Mouse (Mus musculus) lung, embryonic 16.5 days (tissue): Measurements from ENCODE around the gene Gng3. TPM values are rescaled to one million over a fixed set of nuclear protein-coding genes. Genes with fewer than 3 reads are reported as not detected.
"Not testable (repeated sequence)": the region's sequence is repeated elsewhere in the genome, so short reads cannot be mapped to it uniquely, and the experiment has no call there.

Source experiments
- ATAC-seq: fragments of 200-750 bp; cut with Nextera tagmentation; 2 replicates; pipeline ENCODE4 v1.8.0; 2017; ENCODE audit warnings: low read depth, mild to moderate bottlenecking, moderate library complexity
- H3K27ac ChIP-seq: fragments of 300-500 bp; sonication (generic); 2 replicates; pipeline ENCODE4 v1.5.1; 2014; ENCODE audit warnings: mild to moderate bottlenecking, control low read depth, low read length
- H3K27me3 ChIP-seq: fragments of 300-500 bp; sonication (generic); 2 replicates; pipeline ENCODE4 v1.6.1; 2014; ENCODE audit warnings: low read depth, low read length, mixed read lengths; ENCODE audit not compliant: control insufficient read depth, insufficient read depth
- H3K36me3 ChIP-seq: fragments of 300-500 bp; sonication (generic); 2 replicates; pipeline ENCODE4 v1.6.1; 2014; ENCODE audit warnings: low read length; ENCODE audit not compliant: control insufficient read depth, insufficient read depth
- H3K4me1 ChIP-seq: fragments of 300-500 bp; sonication (generic); replicated peaks from 2 replicates; pipeline ENCODE4 v1.6.1; 2014; ENCODE audit warnings: low read length, mixed read lengths; ENCODE audit not compliant: control insufficient read depth, insufficient read depth
- H3K4me2 ChIP-seq: fragments of 300-500 bp; sonication (generic); 2 replicates; pipeline ENCODE4 v1.6.1; 2014; ENCODE audit warnings: low read depth, low read length, control low read depth
- H3K4me3 ChIP-seq: fragments of 300-500 bp; sonication (generic); 2 replicates; pipeline ENCODE4 v1.5.1; 2014; ENCODE audit warnings: mild to moderate bottlenecking, low read length, control low read depth
- H3K9ac ChIP-seq: fragments of 300-500 bp; sonication (generic); 2 replicates; pipeline ENCODE4 v1.6.1; 2014; ENCODE audit warnings: low read length, control low read depth
- H3K9me3 ChIP-seq: fragments of 300-500 bp; sonication (generic); 2 replicates; pipeline ENCODE4 v1.6.1; 2016; ENCODE audit warnings: low read length; ENCODE audit not compliant: control insufficient read depth
- WGBS: fragments of 180-500 bp; shearing (Covaris S2); extraction: QIAGEN DNeasy Blood & Tissue Kit; methylation state at CpG from one replicate; pipeline ENCODE4 v1.1.7; 2014; 5-methylcytosine and 5-hydroxymethylcytosine counted together
- polyA plus RNA-seq: library from polyadenylated mRNA; unstranded; fragments of >200 nt; fragmentation: Nextera tagmentation; extraction: Ambion mirVana; gene quantifications from 2 replicates; pipeline ENCODE4 v1.2.1, GENCODE M21; 2015

Gene Gng3
- polyA plus RNA-seq, 1 experiment from 2014 or later = 2.8 TPM

GRCm38 (mm10) chr19:8871267-8872186 is 32.5 kb upstream of the Gng3 start, which contains the start of gene Ubxn1:
Ubxn1 (plus strand) TSS chr19:8871496.
- peak within 1 kb of the TSS; percentile 69 for H3K4me2 ChIP-seq
- peaks cover 16% of the 10 kb centered on the region for H3K36me3 ChIP-seq
- peaks cover 10% of the 10 kb centered on the region for H3K4me1 ChIP-seq
- peak within 1 kb of the TSS; percentile 99 for H3K4me3 ChIP-seq
- H3K9ac ChIP-seq = peak within 1 kb of the TSS; percentile 99
- peak within 1 kb of the TSS; percentile 78 for H3K27ac ChIP-seq
- ATAC-seq = peak; percentile 98
- no peaks in the 10 kb centered on the region for H3K9me3 ChIP-seq
- H3K27me3 ChIP-seq = no peaks in the 10 kb centered on the region
- 1% methylated on average over 51 of the region's 59 CpGs for WGBS

DNA sequence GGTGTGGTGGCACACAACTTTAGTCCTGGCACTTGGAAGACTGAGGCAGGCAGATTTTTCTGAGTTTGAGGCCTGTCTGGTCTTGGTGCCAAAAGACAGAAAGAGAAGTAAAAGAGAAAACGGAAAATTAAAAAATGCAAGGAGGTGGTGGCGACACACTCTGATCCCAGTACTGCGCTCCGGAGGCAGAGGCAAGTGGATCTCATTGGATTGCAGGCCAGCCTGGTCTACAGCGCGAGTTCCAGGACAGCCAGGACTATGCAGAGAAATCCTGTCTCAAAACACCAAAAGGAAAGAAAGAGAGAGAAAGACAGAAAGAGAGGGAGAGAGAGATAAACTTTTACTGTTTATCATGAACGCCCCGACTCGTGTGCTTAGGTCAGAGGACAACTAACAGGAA is 31.8 kb upstream of the Gng3 start:
- Histone ChIP-seq H3K4me1 (peaks cover 10% of the 10 kb centered on the region), H3K27me3 (no peaks in the 10 kb centered on the region), H3K27ac (peak overlapping the region; percentile 58), H3K9me3 (no peaks in the 10 kb centered on the region), H3K4me2 (peak overlapping the region; percentile 64), H3K9ac (peak overlapping the region; percentile 99), H3K4me3 (peak overlapping the region; percentile 99), H3K36me3 (peaks cover 14% of the 10 kb centered on the region)
- peak; percentile 31; the same call in 1 of the 2 replicates for ATAC-seq
- 30% methylated on average over 9 of the region's 9 CpGs for WGBS

DNA sequence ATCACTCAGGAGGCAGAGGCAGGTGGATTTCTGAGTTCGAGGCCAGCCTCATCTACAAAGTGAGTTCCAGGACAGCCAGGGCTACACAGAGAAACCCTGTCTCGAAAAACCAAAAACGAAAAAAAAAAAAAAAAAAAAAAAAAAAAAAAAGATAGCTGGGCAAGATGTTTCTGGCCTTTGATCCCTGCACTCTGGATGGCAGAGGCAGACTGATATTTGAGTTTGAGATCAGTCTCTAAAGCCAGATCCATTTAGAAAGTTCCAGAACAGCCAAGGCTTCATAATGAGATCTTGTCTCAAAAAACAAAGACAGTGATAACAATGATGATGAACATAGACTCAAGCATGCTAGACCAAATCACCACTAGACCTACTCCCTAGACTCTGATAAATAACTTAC is 31.4 kb upstream of the Gng3 start:
- Histone ChIP-seq H3K4me2 (peak overlapping the region; percentile 64), H3K4me1 (peaks cover 10% of the 10 kb centered on the region), H3K36me3 (peaks cover 11% of the 10 kb centered on the region), H3K4me3 (peak overlapping the region; percentile 99), H3K9ac (peak overlapping the region; percentile 99; the same call in 1 of the 2 replicates)
- H3K9me3 ChIP-seq, ATAC-seq, H3K27ac ChIP-seq, H3K27me3 ChIP-seq: not testable (repeated sequence)
- 85% methylated on average over 3 of the region's 3 CpGs for WGBS

GRCm38 (mm10) chr19:8864265-8864664 is 25.3 kb upstream of the Gng3 start:
- H3K4me3 ChIP-seq = no peak overlapping the region
- no peaks in the 10 kb centered on the region for H3K9me3 ChIP-seq
- no peaks in the 10 kb centered on the region for H3K36me3 ChIP-seq
- no peak for ATAC-seq
- H3K9ac ChIP-seq = no peak overlapping the region
- H3K4me2 ChIP-seq = no peak overlapping the region
- H3K27me3 ChIP-seq = no peaks in the 10 kb centered on the region
- H3K4me1 ChIP-seq = no peaks in the 10 kb centered on the region
- no peak overlapping the region for H3K27ac ChIP-seq
- 72% methylated on average over 6 of the region's 6 CpGs for WGBS

DNA sequence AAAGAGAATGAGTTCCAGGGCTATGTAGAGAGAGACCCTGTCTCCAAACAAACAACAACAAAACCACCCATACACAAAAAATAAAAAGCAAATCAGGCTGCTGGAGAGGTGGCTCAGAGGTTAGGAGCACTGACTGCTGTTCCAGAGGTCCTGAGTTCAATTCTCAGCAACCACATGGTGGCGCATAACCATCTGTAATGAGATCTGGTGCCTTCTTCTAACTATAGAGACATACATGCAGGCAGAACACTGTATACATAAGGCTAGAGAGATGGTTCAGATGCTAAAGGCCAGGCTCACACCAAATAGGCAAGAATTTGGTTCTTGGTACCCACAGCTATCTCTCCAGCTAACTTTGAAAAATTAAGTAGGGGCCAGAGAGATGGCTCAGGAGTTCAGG is 20.0 kb upstream of the Gng3 start:
- no peak for ATAC-seq

DNA sequence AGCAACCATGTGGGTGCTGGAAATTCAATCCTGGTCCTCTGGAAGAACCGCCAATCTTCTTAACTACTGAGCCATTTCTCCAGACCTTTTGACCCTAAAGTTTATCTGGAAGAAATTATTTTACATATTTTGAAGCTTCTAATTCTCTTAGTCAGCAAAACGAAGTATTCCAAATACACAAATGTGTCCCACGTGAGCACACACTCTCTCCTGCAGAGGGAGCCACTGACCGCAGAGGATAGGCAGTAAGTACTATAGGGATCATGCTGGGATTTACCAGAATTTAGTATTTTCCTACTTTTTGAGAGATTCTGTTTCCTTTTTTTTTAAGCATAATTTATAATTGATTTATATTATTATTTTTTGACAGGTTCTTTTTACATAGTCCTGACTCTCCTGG is 18.7 kb upstream of the Gng3 start:
- Histone ChIP-seq H3K4me2 (no peak overlapping the region), H3K9ac (no peak overlapping the region), H3K27ac (no peak overlapping the region), H3K9me3 (no peaks in the 10 kb centered on the region), H3K4me1 (no peaks in the 10 kb centered on the region), H3K27me3 (no peaks in the 10 kb centered on the region), H3K36me3 (no peaks in the 10 kb centered on the region), H3K4me3 (no peak overlapping the region)
- ATAC-seq = no peak
- 31% methylated on average over 4 of the region's 4 CpGs for WGBS

More for the DNA sequence above, 20.0 kb upstream of the Gng3 start:
- Histone ChIP-seq H3K4me2 (no peak overlapping the region), H3K9ac (no peak overlapping the region), H3K4me1 (no peaks in the 10 kb centered on the region), H3K27ac (no peak overlapping the region), H3K9me3 (no peaks in the 10 kb centered on the region), H3K4me3 (no peak overlapping the region), H3K27me3 (no peaks in the 10 kb centered on the region), H3K36me3 (no peaks in the 10 kb centered on the region)
- WGBS = 16% methylated on average over 1 of the region's 1 CpGs

- WGBS = 78% methylated on average over 3 of the region's 3 CpGs
- H3K4me3 ChIP-seq = no peak overlapping the region
These were observed 14.1 kb upstream of the Gng3 start for GRCm38 (mm10) chr19:8853117-8853516.

GRCm38 (mm10) chr19:8852236-8852928 is 13.4 kb upstream of the Gng3 start:
- no peak overlapping the region for H3K4me3 ChIP-seq
- H3K4me2 ChIP-seq = no peak overlapping the region
- no peaks in the 10 kb centered on the region for H3K4me1 ChIP-seq
- peaks cover 3% of the 10 kb centered on the region; the same call in 1 of the 2 replicates for H3K36me3 ChIP-seq
- WGBS = 47% methylated on average over 10 of the region's 10 CpGs
- H3K9me3 ChIP-seq = no peaks in the 10 kb centered on the region
- no peaks in the 10 kb centered on the region for H3K27me3 ChIP-seq
- no peak overlapping the region for H3K27ac ChIP-seq
- ATAC-seq = peak; percentile 22; the same call in 1 of the 2 replicates
- H3K9ac ChIP-seq = no peak overlapping the region; the same call in 1 of the 2 replicates

More at GRCm38 (mm10) chr19:8853117-8853516, 14.1 kb upstream of the Gng3 start:
- no peaks in the 10 kb centered on the region for H3K36me3 ChIP-seq
- no peaks in the 10 kb centered on the region for H3K4me1 ChIP-seq
- H3K9me3 ChIP-seq = no peaks in the 10 kb centered on the region
- no peak for ATAC-seq
- no peak overlapping the region for H3K9ac ChIP-seq
- H3K27me3 ChIP-seq = no peaks in the 10 kb centered on the region
- no peak overlapping the region for H3K27ac ChIP-seq
- no peak overlapping the region for H3K4me2 ChIP-seq

GRCm38 (mm10) chr19:8851639-8852038 is 12.6 kb upstream of the Gng3 start:
- peak; percentile 40 for ATAC-seq
- 35% methylated on average over 7 of the region's 7 CpGs for WGBS
- no peaks in the 10 kb centered on the region for H3K27me3 ChIP-seq

More at GRCm38 (mm10) chr19:8851639-8852038, 12.6 kb upstream of the Gng3 start:
- H3K27ac ChIP-seq = no peak overlapping the region
- H3K36me3 ChIP-seq = peaks cover 8% of the 10 kb centered on the region; the same call in 1 of the 2 replicates
- no peak overlapping the region for H3K4me2 ChIP-seq
- no peaks in the 10 kb centered on the region for H3K4me1 ChIP-seq
- H3K9me3 ChIP-seq = no peaks in the 10 kb centered on the region
- H3K4me3 ChIP-seq = no peak overlapping the region
- H3K9ac ChIP-seq = peak overlapping the region; percentile 10; the same call in 1 of the 2 replicates
